In genomic region chr10:88515049-88515448, GRCm38 (mm10) we compare ENCODE assay signal across 11 mouse cellular contexts. TPM values are rescaled to one million over a fixed set of nuclear protein-coding genes. Genes with fewer than 3 reads are reported as not detected.
"Had no signal": no experiment of that assay in that cellular context is flagged by ENCODE, and none has a peak within 500 bp of the region (broad histone marks: within the 10 kb centered on the region; RNA-seq: fewer than 3 reads in every experiment).

No protein-coding gene starts in this region.

RNA-seq across cellular contexts. Expression of gene Sycp3, which starts 55.7 kb away (rescaled TPM):
- total RNA-seq: heart, postnatal 14 days; heart, postnatal 25 days; heart, postnatal 4 days; hindbrain, postnatal 0 days had no signal
- polyA plus RNA-seq: hindbrain, embryonic 10.5 days; hindbrain, embryonic 11.5 days; hindbrain, embryonic 12.5 days; inflammation-experienced regulatory T-cells, adult 6 months; kidney, embryonic 14.5 days; kidney, embryonic 16.5 days; large intestine, adult 2 months had no signal
